Mouse (Mus musculus) heart, embryonic 13.5 days (tissue): ENCODE data around the gene Phf1. TPM values are rescaled to one million over a fixed set of nuclear protein-coding genes. Genes with fewer than 3 reads are reported as not detected.
A peak's percentile ranks its signal among the peaks of the same experiment; 100 is the strongest.

Experiments
- ATAC-seq: fragments of 200-750 bp; cut with Nextera tagmentation; 2 replicates; pipeline ENCODE4 v1.8.0; 2017; ENCODE audit warnings: moderate TSS enrichment; ENCODE audit not compliant: insufficient number of reproducible peaks, low FRiP score, low TSS enrichment; ENCODE audit errors: extremely low read depth
- H3K27ac ChIP-seq: fragments of 300-500 bp; sonication (generic); replicated peaks from 2 replicates; pipeline ENCODE4 v1.5.1; 2015; ENCODE audit warnings: moderate library complexity, mild to moderate bottlenecking, inconsistent platforms
- H3K27me3 ChIP-seq: fragments of 300-500 bp; sonication (generic); replicated peaks from 2 replicates; pipeline ENCODE4 v1.6.1; 2015; ENCODE audit warnings: mild to moderate bottlenecking, inconsistent platforms
- H3K36me3 ChIP-seq: fragments of 300-500 bp; sonication (generic); 2 replicates; pipeline ENCODE4 v1.6.1; 2015; ENCODE audit warnings: mild to moderate bottlenecking, inconsistent platforms
- H3K4me1 ChIP-seq: fragments of 300-500 bp; sonication (generic); 2 replicates; pipeline ENCODE4 v1.6.1; 2015; ENCODE audit warnings: inconsistent platforms
- H3K4me2 ChIP-seq: fragments of 300-500 bp; sonication (generic); 2 replicates; pipeline ENCODE4 v1.6.1; 2015; ENCODE audit warnings: inconsistent platforms, mild to moderate bottlenecking, moderate library complexity
- H3K4me3 ChIP-seq: fragments of 300-500 bp; sonication (generic); 2 replicates; pipeline ENCODE4 v1.5.1; 2015; ENCODE audit warnings: moderate library complexity, mild to moderate bottlenecking, inconsistent platforms
- H3K9ac ChIP-seq: fragments of 300-500 bp; sonication (generic); 2 replicates; pipeline ENCODE4 v1.6.1; 2015; ENCODE audit warnings: inconsistent platforms, mild to moderate bottlenecking, moderate library complexity
- H3K9me3 ChIP-seq: fragments of 300-500 bp; sonication (generic); 2 replicates; pipeline ENCODE4 v1.6.1; 2016; ENCODE audit warnings: inconsistent platforms
- WGBS: fragments of 180-500 bp; shearing (Covaris S2); methylation state at CpG from one replicate; pipeline ENCODE4 v1.1.7; 2015; ENCODE audit warnings: mixed read lengths; 5-methylcytosine and 5-hydroxymethylcytosine counted together
- polyA plus RNA-seq: library from polyadenylated mRNA; unstranded; fragments of >200 nt; fragmentation: Nextera tagmentation; extraction: Ambion mirVana; gene quantifications from 2 replicates; pipeline ENCODE4 v1.2.1, GENCODE M21; 2015

Gene Phf1
- polyA plus RNA-seq, 1 experiment from 2014 or later: 9.2 TPM

DNA sequence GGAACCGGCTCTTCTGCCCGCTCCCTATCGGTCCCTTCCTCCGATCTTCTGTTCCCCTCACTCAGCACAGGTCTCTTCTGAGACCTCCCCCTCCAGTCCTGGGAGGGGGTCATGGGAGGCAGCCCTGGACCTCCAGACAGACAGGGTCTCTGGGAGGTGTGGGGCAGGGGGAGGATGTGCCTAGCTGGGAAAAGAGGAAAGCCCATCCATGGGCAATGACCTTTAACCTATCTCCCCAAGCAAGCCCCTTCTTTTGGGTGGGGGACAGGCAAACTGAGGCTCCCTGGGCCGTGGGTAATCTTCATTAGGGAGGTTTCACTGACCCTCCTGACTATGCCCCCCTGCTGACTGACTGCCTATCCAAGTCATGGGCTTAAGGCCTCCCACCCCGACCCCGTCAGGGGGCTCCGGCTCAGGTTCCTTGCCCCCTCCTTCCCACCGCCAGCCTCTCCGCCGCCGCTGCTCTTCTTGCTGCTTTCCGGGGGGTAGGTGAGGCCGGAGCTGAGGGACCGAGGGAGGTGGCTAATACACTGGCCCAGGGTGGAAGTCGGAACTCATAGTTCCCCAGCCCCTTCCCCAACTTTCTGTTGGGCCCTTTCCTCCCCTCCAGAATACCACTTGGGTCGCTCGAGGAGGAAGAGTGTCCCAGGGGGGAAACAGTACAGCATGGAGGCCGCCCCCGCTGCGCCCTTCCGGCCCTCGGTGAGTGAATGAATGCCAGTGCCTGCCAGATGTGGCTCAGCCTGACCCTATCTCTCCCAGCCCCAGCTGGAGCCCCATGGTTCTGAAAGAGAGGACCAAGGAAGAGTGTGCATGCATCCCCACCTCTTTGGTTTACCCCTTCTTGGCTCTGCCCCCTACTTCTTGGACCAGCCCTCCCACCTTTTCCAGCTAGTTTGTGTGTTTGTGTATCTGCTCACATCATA lies 19.4 kb downstream of the Phf1 start:
- Histone ChIP-seq H3K4me2 (peak overlapping the region; percentile 64), H3K27me3 (no peaks in the 10 kb centered on the region; the same call in 1 of the 2 replicates), H3K4me3 (peak overlapping the region; percentile 48), H3K9me3 (no peaks in the 10 kb centered on the region), H3K9ac (peak overlapping the region; percentile 79), H3K4me1 (peaks cover 85% of the 10 kb centered on the region), H3K36me3 (peaks cover 24% of the 10 kb centered on the region), H3K27ac (peak overlapping the region; percentile 95)
- WGBS: 17% methylated on average over 23 of the region's 23 CpGs
- no peak for ATAC-seq

DNA sequence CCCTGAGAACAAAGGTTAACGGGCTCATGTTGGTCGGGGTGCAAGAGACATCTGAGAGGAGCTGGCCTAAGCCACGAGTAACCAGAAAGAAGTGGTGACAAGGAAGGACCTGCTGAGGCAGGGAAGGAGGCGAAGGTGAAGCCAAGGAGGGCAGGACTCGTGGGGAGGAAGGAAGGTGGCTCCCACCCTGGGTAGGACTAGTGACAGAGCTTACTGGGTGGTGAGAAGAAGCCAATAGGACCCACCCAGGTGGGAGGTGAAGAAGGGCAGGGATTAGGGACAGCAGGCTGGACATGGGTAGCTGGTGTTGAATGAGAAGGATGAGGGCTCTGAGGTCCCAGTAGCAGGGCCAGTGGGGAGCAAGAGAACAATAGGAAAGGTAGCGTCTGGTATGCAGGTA lies 20.3 kb downstream of the Phf1 start:
- Histone ChIP-seq H3K4me1 (peaks cover 78% of the 10 kb centered on the region), H3K9ac (peak overlapping the region; percentile 79), H3K27ac (peak overlapping the region; percentile 95), H3K9me3 (no peaks in the 10 kb centered on the region), H3K27me3 (no peaks in the 10 kb centered on the region; the same call in 1 of the 2 replicates), H3K36me3 (peaks cover 34% of the 10 kb centered on the region), H3K4me3 (peak overlapping the region; percentile 48), H3K4me2 (peak overlapping the region; percentile 64)
- no peak for ATAC-seq
- WGBS: 26% methylated on average over 6 of the region's 6 CpGs

DNA sequence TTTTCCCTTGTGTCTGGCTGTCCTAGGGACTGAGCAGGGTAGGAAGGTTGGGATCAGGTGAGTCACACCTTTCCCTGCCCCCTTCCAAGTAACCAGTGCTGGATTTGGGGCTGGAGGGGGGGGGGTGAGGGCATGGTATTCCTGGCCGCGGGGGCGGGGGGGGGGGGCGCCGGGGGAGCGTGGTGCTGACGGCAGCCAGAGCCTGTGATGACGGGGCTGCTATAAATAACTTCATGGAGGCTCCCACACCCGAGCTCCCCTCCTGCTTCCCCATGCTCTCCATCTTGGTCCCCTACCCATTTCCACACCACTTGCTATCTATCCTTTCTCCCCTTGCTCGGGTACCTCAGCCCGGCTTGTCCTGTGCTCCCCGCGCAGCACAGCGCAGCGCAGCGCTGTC lies 20.9 kb downstream of the Phf1 start:
- Histone ChIP-seq H3K36me3 (peaks cover 38% of the 10 kb centered on the region), H3K9ac (peak overlapping the region; percentile 79), H3K4me1 (peaks cover 77% of the 10 kb centered on the region), H3K9me3 (no peaks in the 10 kb centered on the region), H3K27ac (peak overlapping the region; percentile 95), H3K4me2 (peak overlapping the region; percentile 64), H3K4me3 (peak overlapping the region; percentile 48), H3K27me3 (no peaks in the 10 kb centered on the region; the same call in 1 of the 2 replicates)
- ATAC-seq: peak; percentile 24; the same call in 1 of the 2 replicates
- WGBS: 5% methylated on average over 16 of the region's 16 CpGs

DNA sequence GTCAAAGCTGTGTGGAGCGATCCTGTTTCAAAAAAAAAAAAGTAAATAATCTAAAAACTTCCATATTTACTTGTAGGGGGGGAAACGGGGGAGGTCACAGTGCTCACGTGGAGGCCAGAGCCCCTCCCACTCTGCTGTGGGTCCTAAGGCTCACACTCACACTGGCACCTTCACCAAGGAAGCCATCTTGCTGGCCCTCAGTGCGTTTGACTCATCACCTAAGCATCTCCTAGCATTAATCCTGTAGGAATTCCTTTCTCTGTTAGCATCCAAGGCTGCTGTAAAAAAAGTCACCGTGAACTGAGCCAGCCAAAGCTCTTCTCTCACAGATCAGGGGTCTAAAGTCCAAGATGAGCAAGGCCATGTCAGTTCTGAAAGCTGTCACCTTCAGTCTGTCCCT lies 23.5 kb downstream of the Phf1 start:
- Histone ChIP-seq H3K27me3 (no peaks in the 10 kb centered on the region; the same call in 1 of the 2 replicates), H3K27ac (0 out of 2 replicates have a peak overlapping the region, but pooled peaks have one; percentile 8), H3K4me2 (peak overlapping the region; percentile 7; the same call in 1 of the 2 replicates), H3K9ac (no peak overlapping the region), H3K9me3 (no peaks in the 10 kb centered on the region), H3K36me3 (peaks cover 59% of the 10 kb centered on the region), H3K4me3 (no peak overlapping the region), H3K4me1 (peaks cover 51% of the 10 kb centered on the region)
- no peak for ATAC-seq
- WGBS: 68% methylated on average over 5 of the region's 5 CpGs

DNA sequence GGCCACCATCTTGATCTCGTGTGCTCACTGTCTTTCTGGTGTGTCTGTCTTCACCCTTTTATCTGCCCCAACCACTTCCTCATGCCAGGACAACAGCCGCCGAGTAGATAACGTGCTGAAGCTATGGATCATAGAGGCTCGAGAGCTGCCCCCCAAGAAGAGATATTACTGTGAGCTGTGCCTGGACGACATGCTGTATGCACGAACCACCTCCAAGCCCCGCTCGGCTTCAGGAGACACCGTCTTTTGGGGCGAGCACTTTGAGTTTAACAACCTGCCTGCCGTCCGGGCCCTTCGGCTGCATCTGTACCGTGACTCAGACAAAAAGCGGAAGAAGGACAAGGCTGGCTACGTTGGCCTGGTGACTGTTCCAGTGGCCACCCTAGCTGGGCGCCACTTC lies 24.0 kb downstream of the Phf1 start:
- Histone ChIP-seq H3K27me3 (no peaks in the 10 kb centered on the region; the same call in 1 of the 2 replicates), H3K9me3 (no peaks in the 10 kb centered on the region), H3K4me1 (peaks cover 46% of the 10 kb centered on the region), H3K9ac (peak overlapping the region; percentile 19; the same call in 1 of the 2 replicates), H3K36me3 (peaks cover 65% of the 10 kb centered on the region), H3K4me3 (no peak overlapping the region), H3K27ac (0 out of 2 replicates have a peak overlapping the region, but pooled peaks have one; percentile 8), H3K4me2 (peak overlapping the region; percentile 7; the same call in 1 of the 2 replicates)
- ATAC-seq: no peak
- 66% methylated on average over 18 of the region's 18 CpGs for WGBS

DNA sequence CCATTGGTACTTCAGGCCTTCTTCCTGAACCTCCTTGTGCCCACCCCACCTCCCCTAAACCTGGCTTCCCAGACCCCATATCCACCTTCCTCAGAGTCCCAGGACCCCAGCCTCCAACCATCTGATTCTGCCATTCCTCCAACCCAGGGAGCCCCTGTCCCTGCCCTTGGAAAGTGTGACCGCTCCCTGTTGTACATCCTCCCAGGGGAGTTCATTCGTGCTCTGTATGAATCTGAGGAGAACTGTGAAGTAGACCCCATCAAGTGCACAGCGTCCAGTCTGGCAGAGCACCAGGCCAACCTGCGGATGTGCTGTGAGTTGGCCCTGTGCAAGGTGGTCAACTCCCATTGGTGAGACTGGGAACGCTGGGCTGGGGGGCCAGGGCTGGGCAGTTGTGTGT lies 25.0 kb downstream of the Phf1 start:
- H3K27me3 ChIP-seq: no peaks in the 10 kb centered on the region; the same call in 1 of the 2 replicates
- 89% methylated on average over 5 of the region's 5 CpGs for WGBS
- no peak for ATAC-seq
- H3K27ac ChIP-seq: no peak overlapping the region
- peaks cover 36% of the 10 kb centered on the region for H3K4me1 ChIP-seq
- peaks cover 75% of the 10 kb centered on the region for H3K36me3 ChIP-seq
- no peak overlapping the region for H3K4me2 ChIP-seq
- H3K9ac ChIP-seq: no peak overlapping the region
- no peaks in the 10 kb centered on the region for H3K9me3 ChIP-seq
- H3K4me3 ChIP-seq: no peak overlapping the region

DNA sequence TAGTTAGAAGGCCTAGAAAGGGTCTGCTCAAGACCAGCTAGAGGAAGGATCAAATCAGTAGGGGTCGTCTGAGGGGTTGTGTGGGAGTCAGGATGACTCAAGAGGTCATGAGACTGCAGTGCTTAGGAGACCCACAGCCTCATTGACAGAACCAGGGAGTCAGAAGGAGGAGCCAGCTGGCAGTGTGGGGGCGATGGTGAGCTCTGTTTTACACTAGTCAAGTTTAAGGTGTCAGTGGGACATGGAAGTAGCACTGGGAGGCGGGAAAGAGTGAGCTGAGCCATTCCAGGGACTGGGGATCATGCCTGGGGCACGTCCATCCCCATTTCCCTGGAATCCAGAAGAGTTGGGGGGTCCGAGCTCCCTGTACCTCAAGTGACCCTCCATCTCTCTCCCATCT lies 26.0 kb downstream of the Phf1 start:
- Histone ChIP-seq H3K27me3 (no peaks in the 10 kb centered on the region), H3K27ac (no peak overlapping the region), H3K9ac (no peak overlapping the region), H3K9me3 (no peaks in the 10 kb centered on the region), H3K4me1 (peaks cover 26% of the 10 kb centered on the region), H3K4me2 (no peak overlapping the region), H3K4me3 (no peak overlapping the region), H3K36me3 (peaks cover 82% of the 10 kb centered on the region)
- 59% methylated on average over 5 of the region's 5 CpGs for WGBS
- ATAC-seq: no peak

DNA sequence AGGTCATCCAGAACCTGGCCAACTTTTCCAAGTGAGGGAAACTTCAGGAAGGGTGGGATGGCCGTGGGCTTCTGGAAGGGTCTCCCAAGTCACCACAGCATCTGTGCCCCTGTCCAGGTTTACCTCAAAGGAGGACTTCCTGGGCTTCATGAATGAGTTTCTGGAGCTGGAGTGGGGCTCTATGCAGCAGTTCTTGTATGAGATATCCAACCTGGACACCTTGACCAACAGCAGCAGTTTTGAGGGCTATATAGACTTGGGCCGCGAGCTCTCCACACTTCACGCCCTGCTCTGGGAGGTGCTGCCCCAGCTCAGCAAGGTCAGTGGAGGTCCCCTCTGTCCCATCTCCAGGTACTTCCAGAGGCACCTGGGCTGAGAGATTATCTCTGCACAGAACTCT lies 27.0 kb downstream of the Phf1 start:
- no peak overlapping the region for H3K9ac ChIP-seq
- no peaks in the 10 kb centered on the region for H3K9me3 ChIP-seq
- H3K27me3 ChIP-seq: no peaks in the 10 kb centered on the region
- ATAC-seq: no peak
- no peak overlapping the region for H3K4me2 ChIP-seq
- peaks cover 16% of the 10 kb centered on the region for H3K4me1 ChIP-seq
- H3K27ac ChIP-seq: no peak overlapping the region
- peaks cover 92% of the 10 kb centered on the region for H3K36me3 ChIP-seq
- H3K4me3 ChIP-seq: no peak overlapping the region
- 86% methylated on average over 4 of the region's 4 CpGs for WGBS

DNA sequence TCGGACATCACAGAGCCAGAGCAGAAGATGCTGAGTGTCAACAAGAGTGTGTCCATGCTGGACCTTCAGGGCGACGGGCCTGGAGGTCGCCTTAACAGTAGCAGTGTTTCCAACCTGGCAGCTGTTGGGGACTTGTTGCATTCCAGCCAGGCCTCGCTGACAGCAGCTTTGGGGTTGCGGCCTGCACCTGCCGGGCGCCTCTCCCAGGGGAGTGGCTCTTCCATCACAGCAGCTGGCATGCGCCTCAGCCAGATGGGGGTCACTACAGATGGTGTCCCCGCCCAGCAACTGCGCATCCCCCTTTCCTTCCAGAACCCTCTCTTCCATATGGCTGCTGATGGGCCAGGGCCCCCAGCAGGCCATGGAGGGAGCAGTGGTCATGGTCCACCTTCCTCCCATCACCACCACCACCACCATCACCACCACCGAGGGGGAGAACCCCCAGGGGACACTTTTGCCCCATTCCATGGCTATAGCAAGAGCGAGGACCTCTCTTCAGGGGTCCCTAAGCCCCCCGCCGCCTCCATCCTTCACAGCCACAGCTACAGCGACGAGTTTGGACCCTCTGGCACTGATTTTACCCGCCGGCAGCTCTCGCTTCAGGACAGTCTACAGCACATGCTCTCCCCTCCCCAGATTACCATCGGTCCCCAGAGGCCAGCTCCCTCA lies 28.9 kb downstream of the Phf1 start:
- 85% methylated on average over 21 of the region's 21 CpGs for WGBS
- H3K4me1 ChIP-seq: peaks cover 4% of the 10 kb centered on the region; the same call in 1 of the 2 replicates
- H3K4me2 ChIP-seq: no peak overlapping the region
- H3K27me3 ChIP-seq: no peaks in the 10 kb centered on the region
- H3K36me3 ChIP-seq: peaks cover 92% of the 10 kb centered on the region
- no peak overlapping the region for H3K27ac ChIP-seq
- H3K9me3 ChIP-seq: no peaks in the 10 kb centered on the region
- H3K4me3 ChIP-seq: no peak overlapping the region
- H3K9ac ChIP-seq: no peak overlapping the region
- ATAC-seq: no peak

DNA sequence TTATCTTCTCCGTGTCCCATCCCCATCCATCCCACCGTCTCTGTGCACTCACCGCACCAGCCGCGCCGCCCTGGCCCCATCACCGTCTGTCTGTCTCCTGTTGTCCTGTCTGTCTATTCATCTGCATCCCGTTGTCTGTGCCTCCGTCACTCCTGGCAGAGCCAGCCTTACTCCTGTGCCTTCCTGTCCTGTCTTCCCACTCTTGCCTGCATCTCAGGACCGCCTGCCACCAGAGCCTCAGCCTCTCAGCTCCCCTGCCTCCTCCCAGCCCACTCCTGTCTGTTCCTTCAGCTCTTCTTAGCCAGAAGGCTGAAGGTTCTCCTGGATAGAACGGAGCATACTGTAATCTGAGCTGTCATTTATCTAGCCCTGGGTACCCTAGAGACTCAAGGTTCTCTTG lies 34.1 kb downstream of the Phf1 start:
- Histone ChIP-seq H3K9me3 (no peaks in the 10 kb centered on the region), H3K27ac (no peak overlapping the region), H3K9ac (no peak overlapping the region), H3K4me2 (no peak overlapping the region), H3K4me1 (peaks cover 10% of the 10 kb centered on the region), H3K36me3 (peaks cover 72% of the 10 kb centered on the region), H3K4me3 (no peak overlapping the region), H3K27me3 (no peaks in the 10 kb centered on the region)
- 79% methylated on average over 11 of the region's 11 CpGs for WGBS
- ATAC-seq: no peak

DNA sequence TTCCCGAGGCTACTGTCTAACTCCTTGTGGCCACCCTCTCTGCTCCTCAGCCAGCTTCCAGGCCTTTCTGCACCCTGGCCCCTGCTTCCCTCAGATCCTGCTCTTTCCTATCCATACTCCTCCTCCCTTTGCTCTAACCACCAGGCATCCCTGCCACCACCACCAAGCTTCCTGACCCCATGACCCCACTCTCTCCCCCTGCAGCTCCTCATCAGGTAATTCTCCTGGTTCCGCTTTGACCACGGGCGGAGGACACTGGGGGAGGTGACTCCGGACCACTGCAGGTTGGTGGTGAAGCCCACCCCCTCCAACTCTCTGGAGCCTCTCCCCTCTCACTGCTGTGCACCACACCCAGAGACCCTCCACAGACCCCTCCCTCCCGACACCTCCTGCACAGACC lies 34.6 kb downstream of the Phf1 start:
- no peaks in the 10 kb centered on the region for H3K27me3 ChIP-seq
- no peak for ATAC-seq
- WGBS: 86% methylated on average over 6 of the region's 6 CpGs
- H3K36me3 ChIP-seq: peaks cover 67% of the 10 kb centered on the region
- H3K9ac ChIP-seq: no peak overlapping the region
- H3K27ac ChIP-seq: no peak overlapping the region
- H3K9me3 ChIP-seq: no peaks in the 10 kb centered on the region
- no peak overlapping the region for H3K4me3 ChIP-seq
- peaks cover 15% of the 10 kb centered on the region for H3K4me1 ChIP-seq
- no peak overlapping the region for H3K4me2 ChIP-seq
